Comparison of ENCODE assay signal across 8 mouse cellular contexts in genomic region chr5:34647581-34647980, GRCm38 (mm10). TPM values are rescaled to one million over a fixed set of nuclear protein-coding genes. Genes with fewer than 3 reads are reported as not detected.
DNase-seq lines count a peak whose midpoint lies in the region; ATAC-seq and TF ChIP-seq lines count a peak whose summit lies in the region.
"Had no signal": no experiment of that assay in that cellular context is flagged by ENCODE, and none has a peak within 500 bp of the region (broad histone marks: within the 10 kb centered on the region; RNA-seq: fewer than 3 reads in every experiment).

No protein-coding gene starts in this region.

- peak; percentile 45 for DNase-seq in ovary, postnatal 36 days (ENCODE audit: low spot score)
- no peak for DNase-seq in ovary, postnatal 14 days (ENCODE audit: low spot score)
- peak; percentile 89 for DNase-seq in ZHBTc4 (ENCODE audit: low read depth, low spot score)
- peak; percentile 67 for DNase-seq in heart, postnatal 4 days
- DNase-seq in liver, embryonic 11.5 days (ENCODE audit: low spot score) = no peak
- peak; percentile 79 for DNase-seq in retina, postnatal 1 day

- no peaks in the 10 kb centered on the region for H3K27me3 ChIP-seq in liver, embryonic 11.5 days (replicated peaks; ENCODE audit: control insufficient read depth, insufficient read depth, low read length)

- no peak overlapping the region for H3K9ac ChIP-seq in liver, embryonic 11.5 days (ENCODE audit: low read depth, low read length)

- no peaks in the 10 kb centered on the region for H3K4me1 ChIP-seq in cortical plate, adult 2 months (ENCODE audit: control insufficient read depth, insufficient read depth, low read length)
- no peaks in the 10 kb centered on the region for H3K4me1 ChIP-seq in liver, embryonic 11.5 days (replicated peaks; ENCODE audit: control insufficient read depth, insufficient read depth, low read length)

- ATAC-seq in liver, embryonic 11.5 days (replicated peaks; ENCODE audit: low FRiP score) = peak; percentile 39; the same call in 1 of the 2 replicates

- peaks cover 67% of the 10 kb centered on the region for H3K36me3 ChIP-seq in liver, embryonic 11.5 days (ENCODE audit: control insufficient read depth, insufficient read depth, low read length)

- H3K9me3 ChIP-seq in liver, embryonic 11.5 days (ENCODE audit: control insufficient read depth, low read length) = no peaks in the 10 kb centered on the region

- no peak overlapping the region for H3K27ac ChIP-seq in cortical plate, adult 2 months (ENCODE audit: insufficient read depth, low read length)
- no peak overlapping the region for H3K27ac ChIP-seq in liver, embryonic 11.5 days (ENCODE audit: low read depth, low read length)

- H3K4me3 ChIP-seq in cortical plate, adult 2 months (ENCODE audit: insufficient read depth, low read length) = no peak overlapping the region
- H3K4me3 ChIP-seq in liver, embryonic 11.5 days (ENCODE audit: low read depth, low read length) = no peak overlapping the region
- H3K4me3 ChIP-seq: myocyte had no signal

- WGBS in liver, embryonic 11.5 days = 46% methylated on average over 4 of the region's 4 CpGs

- TF ChIP-seq POLR2A in cortical plate, adult 2 months (IDR thresholded peaks at IDR 0.05; ENCODE audit: extremely low read depth, insufficient read depth, low read length) = no peak

- peak; percentile 67 for TF ChIP-seq CTCF in cortical plate, adult 2 months (IDR thresholded peaks at IDR 0.05; ENCODE audit: extremely low read depth, insufficient read depth, low read length)

- no peak overlapping the region for H3K4me2 ChIP-seq in liver, embryonic 11.5 days

RNA-seq across cellular contexts. Expression of gene Mfsd10, which starts 10.6 kb away (rescaled TPM):
- 103 and 106 TPM in 2 replicates for polyA plus RNA-seq in cortical plate, adult 2 months (2012; rRNA removed)
- 10 to 100 TPM; 27.9 to 30.5 TPM for total RNA-seq in heart, postnatal 4 days (2021)
- 103 and 127 TPM in 2 replicates for polyA plus RNA-seq in liver, embryonic 11.5 days (2014; fragmentation: Nextera tagmentation; extraction: Ambion mirVana)

RNA-seq across cellular contexts. Expression of gene Nop14, which starts 12.4 kb away (rescaled TPM):
- polyA plus RNA-seq in cortical plate, adult 2 months (2012; rRNA removed) = 15.5 and 16.6 TPM in 2 replicates
- 10 to 100 TPM; 14.1 to 15.1 TPM for total RNA-seq in heart, postnatal 4 days (2021)
- 42.6 and 43.4 TPM in 2 replicates for polyA plus RNA-seq in liver, embryonic 11.5 days (2014; fragmentation: Nextera tagmentation; extraction: Ambion mirVana)

RNA-seq across cellular contexts. Expression of gene Grk4, which starts 12.6 kb away (rescaled TPM):
- 3.2 and 4.1 TPM in 2 replicates for polyA plus RNA-seq in cortical plate, adult 2 months (2012; rRNA removed)
- 1 to 10 TPM; 1.1 to 2.9 TPM for total RNA-seq in heart, postnatal 4 days (2021)
- polyA plus RNA-seq in liver, embryonic 11.5 days (2014; fragmentation: Nextera tagmentation; extraction: Ambion mirVana) = 1.7 and 1.9 TPM in 2 replicates

Comparison
In these comparisons a context has a peak if more than half of its experiments do, and no peak if none do; other contexts are left out.
1. DNase-seq: peak in ovary, postnatal 36 days (single experiment), ZHBTc4 (single experiment), heart, postnatal 4 days (single experiment) and retina, postnatal 1 day (single experiment); none in ovary, postnatal 14 days (single experiment) and liver, embryonic 11.5 days (single experiment).